Mouse (Mus musculus) erythroblast, embryonic 14.5 days (primary cell): ENCODE results near the gene Scn5a. TPM values are rescaled to one million over a fixed set of nuclear protein-coding genes. Genes with fewer than 3 reads are reported as not detected.

ENCODE experiments used
- H3K27me3 ChIP-seq: 2 replicates; pipeline ENCODE4 v1.6.1; 2012; ENCODE audit warnings: inconsistent platforms; ENCODE audit not compliant: control insufficient read depth
- H3K36me3 ChIP-seq: 2 replicates; pipeline ENCODE4 v1.6.1; 2012; ENCODE audit warnings: mild to moderate bottlenecking, inconsistent platforms; ENCODE audit not compliant: control insufficient read depth
- H3K4me1 ChIP-seq: 2 replicates; pipeline ENCODE4 v1.6.1; 2012; ENCODE audit warnings: inconsistent platforms; ENCODE audit not compliant: control insufficient read depth
- H3K4me3 ChIP-seq: replicated peaks from 2 replicates; pipeline ENCODE3; 2012; ENCODE audit warnings: moderate library complexity, mild to moderate bottlenecking, inconsistent platforms
- H3K9me3 ChIP-seq: 2 replicates; pipeline ENCODE4 v1.6.1; 2012; ENCODE audit warnings: low read length, inconsistent platforms, mixed read lengths; ENCODE audit not compliant: control insufficient read depth
- GATA1 ChIP-seq: IDR thresholded peaks from 2 replicates; pipeline ENCODE4 v1.6.1; 2012; ENCODE audit warnings: low read length, inconsistent platforms, mixed read lengths
- TAL1 ChIP-seq: IDR thresholded peaks from 3 replicates; pipeline ENCODE4 v1.6.1; 2012; ENCODE audit warnings: low read length, inconsistent platforms, mixed read lengths
- polyA plus RNA-seq: library from polyadenylated mRNA; stranded (reverse); fragments of >175 nt; gene quantifications from 2 replicates; pipeline ENCODE4 v1.2.3, GENCODE M21; 2012

Gene Scn5a
- polyA plus RNA-seq, 1 experiment = not detected

DNA sequence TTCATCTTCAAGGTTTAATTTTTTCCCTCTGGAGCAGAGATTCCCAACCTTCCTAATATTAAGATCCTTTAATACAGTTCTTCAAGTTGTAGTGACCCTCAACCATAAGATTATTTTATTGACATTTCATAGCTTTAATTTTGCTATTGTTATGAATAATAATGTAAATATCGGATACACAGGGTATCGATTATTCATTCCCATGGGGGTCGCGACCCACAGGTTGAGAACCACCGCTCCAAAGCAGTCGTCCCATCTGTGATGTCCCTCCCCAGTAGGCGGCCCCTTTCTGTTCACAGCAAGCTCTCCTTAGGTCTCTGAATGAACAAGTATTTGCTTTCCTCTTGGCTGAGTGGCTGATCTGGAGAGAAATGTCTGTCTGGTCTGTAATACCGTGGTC, 10.8 kb upstream of the Scn5a start:
- no peak for TF ChIP-seq TAL1
- TF ChIP-seq GATA1 = no peak
- no peaks in the 10 kb centered on the region for H3K36me3 ChIP-seq
- H3K4me3 ChIP-seq = no peak overlapping the region
- peaks cover 4% of the 10 kb centered on the region; the same call in 1 of the 2 replicates for H3K27me3 ChIP-seq
- no peaks in the 10 kb centered on the region for H3K4me1 ChIP-seq
- no peaks in the 10 kb centered on the region for H3K9me3 ChIP-seq

DNA sequence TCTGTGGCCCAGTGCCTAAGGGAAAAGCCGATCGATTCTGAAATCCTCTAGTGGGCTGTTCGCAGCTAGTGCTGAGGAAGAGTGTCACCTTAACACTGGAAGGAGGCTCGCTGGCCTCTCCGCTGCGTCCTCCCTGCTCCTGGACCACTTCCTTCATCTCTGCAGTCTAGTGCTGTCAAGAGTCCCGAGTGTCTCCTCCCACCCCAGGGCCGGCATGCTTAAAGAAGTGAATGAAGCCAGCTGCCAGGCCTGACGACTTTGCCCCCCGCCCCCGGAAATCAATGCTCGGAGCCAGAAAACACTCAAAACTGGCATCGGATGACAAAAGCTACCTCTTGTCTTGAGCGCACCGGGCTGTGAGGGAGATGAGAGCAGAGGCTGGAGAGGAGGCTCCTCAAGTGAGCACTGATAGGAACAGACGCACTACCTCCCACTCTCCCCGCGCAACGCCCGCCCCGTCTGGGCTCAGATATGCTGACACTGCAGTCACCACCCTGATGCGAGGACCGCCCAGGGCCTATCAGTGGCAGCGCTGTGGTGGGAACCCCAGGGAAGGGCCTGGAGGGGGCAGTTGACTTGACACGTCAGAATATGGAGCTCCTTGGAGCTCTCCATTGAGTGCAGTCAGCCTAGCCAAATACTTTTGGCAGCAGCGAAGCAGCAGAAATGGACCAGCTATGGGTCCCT, 10.1 kb upstream of the Scn5a start:
- no peaks in the 10 kb centered on the region for H3K36me3 ChIP-seq
- no peaks in the 10 kb centered on the region for H3K9me3 ChIP-seq
- no peaks in the 10 kb centered on the region for H3K4me1 ChIP-seq
- TF ChIP-seq GATA1 = no peak
- no peak for TF ChIP-seq TAL1
- no peak overlapping the region for H3K4me3 ChIP-seq
- H3K27me3 ChIP-seq = peaks cover 4% of the 10 kb centered on the region; the same call in 1 of the 2 replicates

DNA sequence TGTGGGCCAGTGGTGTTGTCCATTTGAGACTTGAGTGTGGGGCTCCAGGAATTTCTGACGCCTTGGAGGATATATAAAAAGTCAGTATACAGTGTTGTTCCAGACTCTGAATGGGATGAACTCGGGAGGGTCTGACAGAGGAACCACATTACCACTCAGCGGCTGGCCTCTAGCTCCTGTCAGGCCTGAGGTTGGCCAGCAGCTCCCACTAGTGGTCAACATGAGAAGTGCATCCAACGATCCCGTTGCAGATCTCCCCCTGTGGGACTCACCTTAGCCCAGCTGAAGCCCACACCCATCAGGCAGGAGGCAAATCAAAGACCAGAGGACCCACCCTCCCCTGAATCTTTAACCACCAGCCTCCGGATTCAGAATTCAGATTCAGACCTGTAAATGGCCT, 1.9 kb upstream of the Scn5a start:
- Histone ChIP-seq H3K9me3 (no peaks in the 10 kb centered on the region; the same call in 1 of the 2 replicates), H3K27me3 (peaks cover 46% of the 10 kb centered on the region)

DNA sequence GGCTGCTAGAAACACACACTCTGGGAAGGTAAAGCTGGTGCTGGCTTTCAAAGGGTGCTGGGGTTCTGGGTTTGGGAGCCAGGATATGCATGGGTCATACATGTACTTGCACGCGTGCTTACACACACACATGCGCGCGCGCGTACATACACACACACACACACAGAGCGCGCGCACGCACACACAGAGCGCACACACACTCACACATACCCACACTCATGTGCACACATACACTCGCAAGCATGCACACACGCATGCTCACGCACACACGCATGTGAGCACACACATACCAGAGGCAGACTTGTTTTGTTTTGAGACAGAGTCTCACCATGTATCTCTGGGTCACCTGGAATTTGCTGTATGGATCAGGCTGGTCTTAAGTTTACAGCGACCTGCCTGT, 1.4 kb upstream of the Scn5a start:
- no peak for TF ChIP-seq TAL1
- no peak for TF ChIP-seq GATA1
- H3K4me3 ChIP-seq = no peak overlapping the region
- no peaks in the 10 kb centered on the region for H3K36me3 ChIP-seq
- H3K9me3 ChIP-seq = no peaks in the 10 kb centered on the region; the same call in 1 of the 2 replicates
- peaks cover 51% of the 10 kb centered on the region for H3K27me3 ChIP-seq
- peaks cover 2% of the 10 kb centered on the region; the same call in 1 of the 2 replicates for H3K4me1 ChIP-seq

More for the DNA sequence above, 1.9 kb upstream of the Scn5a start:
- no peak overlapping the region for H3K4me3 ChIP-seq
- no peaks in the 10 kb centered on the region for H3K36me3 ChIP-seq
- no peak for TF ChIP-seq TAL1
- TF ChIP-seq GATA1 = no peak
- H3K4me1 ChIP-seq = peaks cover 2% of the 10 kb centered on the region; the same call in 1 of the 2 replicates

DNA sequence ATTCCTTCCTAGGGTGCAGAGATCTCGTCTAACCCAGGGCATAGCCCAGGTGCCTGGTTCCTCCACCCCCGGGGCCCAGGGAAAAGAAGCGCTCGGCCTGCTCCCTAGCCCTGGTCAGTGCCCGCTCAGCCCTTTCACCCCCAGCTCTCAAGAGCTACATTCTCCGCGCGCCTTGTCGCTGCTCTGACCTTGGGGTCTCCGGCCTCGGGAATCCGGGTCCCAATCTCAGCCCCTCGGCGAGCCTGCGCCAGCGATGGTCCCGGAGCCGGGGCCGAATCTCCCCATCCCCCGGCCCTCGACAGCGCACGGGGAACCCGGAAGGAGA, 543 bp downstream of the Scn5a start:
- Histone ChIP-seq H3K4me1 (peaks cover 2% of the 10 kb centered on the region; the same call in 1 of the 2 replicates), H3K36me3 (no peaks in the 10 kb centered on the region), H3K9me3 (no peaks in the 10 kb centered on the region; the same call in 1 of the 2 replicates), H3K27me3 (peaks cover 57% of the 10 kb centered on the region), H3K4me3 (no peak overlapping the region)
- TF ChIP-seq TAL1 = no peak
- TF ChIP-seq GATA1 = no peak

DNA sequence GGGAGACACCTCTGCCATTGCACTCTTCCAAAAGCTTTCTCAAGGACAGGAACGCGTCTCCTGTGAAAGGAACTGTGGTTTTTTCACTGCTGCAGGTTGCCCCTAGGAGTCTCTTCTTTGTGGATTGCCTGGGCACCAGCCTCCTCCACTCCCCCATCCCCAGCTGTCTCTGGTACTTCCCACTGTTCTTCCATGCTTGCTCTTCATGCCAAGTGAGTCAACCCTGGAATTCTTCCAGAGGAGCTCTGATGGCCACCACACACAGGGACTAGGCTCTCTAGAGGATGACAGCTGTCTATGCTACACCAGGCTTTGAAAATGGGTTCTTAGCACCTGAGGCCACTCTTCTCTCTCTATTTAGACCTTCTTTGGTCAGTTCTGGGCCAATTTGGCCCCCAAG, 1.8 kb downstream of the Scn5a start:
- Histone ChIP-seq H3K4me1 (peaks cover 2% of the 10 kb centered on the region; the same call in 1 of the 2 replicates), H3K9me3 (no peaks in the 10 kb centered on the region; the same call in 1 of the 2 replicates), H3K36me3 (no peaks in the 10 kb centered on the region), H3K27me3 (peaks cover 67% of the 10 kb centered on the region), H3K4me3 (no peak overlapping the region)
- TF ChIP-seq GATA1 (no peak), TAL1 (no peak)

DNA sequence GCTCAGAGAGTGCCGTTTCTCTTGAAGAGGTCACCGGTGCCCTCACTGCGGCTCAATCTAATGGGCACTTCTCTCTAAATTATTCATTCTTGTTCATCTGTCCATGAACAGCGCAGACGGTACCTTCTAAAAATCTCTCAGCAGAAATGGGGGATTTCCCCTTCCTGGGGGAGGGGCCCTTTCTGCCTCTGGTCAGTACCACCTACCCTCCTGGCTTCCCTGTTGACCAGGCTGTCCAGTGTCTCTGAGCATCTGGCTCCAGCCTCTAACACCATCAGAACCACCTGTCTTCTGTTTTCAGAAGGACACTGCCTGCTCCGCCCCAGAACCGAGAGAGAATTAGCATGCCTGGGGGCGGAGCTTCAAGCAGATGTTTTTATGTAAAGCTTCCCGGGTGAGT, 3.1 kb downstream of the Scn5a start:
- H3K27me3 ChIP-seq = peaks cover 78% of the 10 kb centered on the region
- no peak overlapping the region for H3K4me3 ChIP-seq
- no peaks in the 10 kb centered on the region; the same call in 1 of the 2 replicates for H3K9me3 ChIP-seq
- no peak for TF ChIP-seq TAL1
- TF ChIP-seq GATA1 = no peak
- H3K36me3 ChIP-seq = no peaks in the 10 kb centered on the region
- peaks cover 2% of the 10 kb centered on the region; the same call in 1 of the 2 replicates for H3K4me1 ChIP-seq

DNA sequence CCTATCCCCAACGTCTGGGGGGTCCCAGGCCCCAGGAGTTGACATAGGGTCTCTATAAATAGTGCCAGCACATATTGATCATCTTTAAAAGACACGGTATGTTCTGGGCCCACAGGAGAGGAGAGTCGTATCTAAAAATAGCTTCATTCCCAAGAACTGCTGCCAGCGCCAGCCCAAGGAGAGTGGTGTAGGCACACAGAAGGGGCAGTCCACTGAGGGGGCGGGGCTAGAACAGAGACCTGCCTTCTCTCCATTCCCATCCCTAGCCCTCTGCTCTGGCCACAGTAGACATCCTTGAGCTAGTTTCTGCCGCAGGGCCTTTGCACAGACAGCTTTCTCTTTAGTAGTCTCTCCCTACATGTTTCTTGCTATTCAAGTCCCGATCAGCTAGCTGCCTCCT, 4.5 kb downstream of the Scn5a start:
- H3K36me3 ChIP-seq = no peaks in the 10 kb centered on the region
- no peak for TF ChIP-seq GATA1
- TF ChIP-seq TAL1 = no peak
- peaks cover 2% of the 10 kb centered on the region; the same call in 1 of the 2 replicates for H3K4me1 ChIP-seq
- H3K9me3 ChIP-seq = no peaks in the 10 kb centered on the region; the same call in 1 of the 2 replicates
- peaks cover 79% of the 10 kb centered on the region for H3K27me3 ChIP-seq
- no peak overlapping the region for H3K4me3 ChIP-seq

DNA sequence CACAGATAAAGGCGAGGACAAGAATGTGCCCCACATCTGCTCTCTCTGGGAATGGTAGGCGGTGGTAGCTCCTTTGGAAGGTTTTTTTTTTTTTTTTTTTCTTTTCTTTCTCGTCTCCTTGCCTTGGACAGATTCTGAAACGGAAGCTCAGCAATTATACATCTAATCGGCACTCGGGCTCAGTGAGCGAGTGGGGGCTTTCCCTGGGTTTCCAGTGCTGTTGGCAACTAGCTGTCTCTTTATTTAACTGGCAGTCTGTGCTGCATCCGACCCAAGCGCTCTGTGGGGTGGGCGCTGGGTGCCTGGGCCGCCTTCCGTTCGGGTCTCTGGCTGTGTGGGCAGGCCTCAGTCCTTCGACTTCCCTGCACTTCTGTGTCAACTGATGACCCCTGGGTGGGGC, 5.8 kb downstream of the Scn5a start:
- Histone ChIP-seq H3K4me1 (no peaks in the 10 kb centered on the region), H3K36me3 (no peaks in the 10 kb centered on the region), H3K9me3 (no peaks in the 10 kb centered on the region), H3K4me3 (no peak overlapping the region), H3K27me3 (peaks cover 67% of the 10 kb centered on the region)
- TF ChIP-seq GATA1 = no peak
- TF ChIP-seq TAL1 = no peak

DNA sequence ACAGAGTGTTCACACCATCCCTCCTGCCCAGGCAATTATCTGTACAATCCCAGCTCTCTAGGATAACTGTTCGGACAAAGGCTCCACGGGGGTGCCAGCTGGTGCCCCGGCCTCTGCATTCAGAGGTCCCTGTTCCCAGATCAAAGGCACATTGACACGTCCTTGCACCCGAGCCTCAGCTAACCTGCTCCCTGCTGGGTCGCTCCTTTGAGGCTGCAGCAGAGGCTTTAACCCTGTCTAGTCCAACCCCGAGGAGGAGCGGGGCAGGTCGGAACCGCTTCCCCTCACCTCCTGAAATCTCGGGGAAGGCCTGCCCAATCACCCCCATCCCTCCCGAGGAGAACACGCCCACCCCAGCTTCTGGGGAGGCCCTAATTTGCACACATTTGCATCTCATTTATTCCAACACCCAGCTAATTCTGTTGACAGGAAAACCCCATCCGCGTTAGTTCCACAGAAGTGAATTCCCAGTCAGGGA, 7.4 kb downstream of the Scn5a start:
- no peaks in the 10 kb centered on the region; the same call in 1 of the 2 replicates for H3K9me3 ChIP-seq
- TF ChIP-seq GATA1 = no peak
- no peak for TF ChIP-seq TAL1
- H3K36me3 ChIP-seq = no peaks in the 10 kb centered on the region
- H3K27me3 ChIP-seq = peaks cover 62% of the 10 kb centered on the region
- H3K4me1 ChIP-seq = no peaks in the 10 kb centered on the region
- no peak overlapping the region for H3K4me3 ChIP-seq
